Mouse (Mus musculus) kidney, adult 18-20 months (tissue): Measurements from ENCODE around the gene Kcnc2.

Experiments used
- DNase-seq: peaks from one replicate; pipeline ENCODE4 v3.0.0; 2021

Gene Kcnc2

DNA sequence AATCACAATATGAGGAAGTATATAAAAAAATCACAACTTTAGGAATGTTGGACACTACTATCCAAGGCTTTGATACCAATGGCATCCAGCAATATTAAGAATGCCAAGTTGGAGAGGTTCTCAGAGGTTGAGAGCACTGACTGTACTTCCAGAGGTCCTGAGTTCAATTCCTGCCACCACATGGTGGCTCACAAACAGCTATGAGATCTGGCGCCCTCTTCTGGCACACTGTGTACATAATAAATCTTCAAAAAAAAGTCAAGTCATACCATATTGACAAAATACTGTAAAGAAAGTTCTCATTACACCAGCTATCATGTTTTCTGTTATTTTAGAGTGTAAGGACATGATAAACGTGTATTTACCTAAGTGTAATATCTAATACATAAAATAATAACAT lies 126.3 kb downstream of the Kcnc2 start:
- no peak for DNase-seq

DNA sequence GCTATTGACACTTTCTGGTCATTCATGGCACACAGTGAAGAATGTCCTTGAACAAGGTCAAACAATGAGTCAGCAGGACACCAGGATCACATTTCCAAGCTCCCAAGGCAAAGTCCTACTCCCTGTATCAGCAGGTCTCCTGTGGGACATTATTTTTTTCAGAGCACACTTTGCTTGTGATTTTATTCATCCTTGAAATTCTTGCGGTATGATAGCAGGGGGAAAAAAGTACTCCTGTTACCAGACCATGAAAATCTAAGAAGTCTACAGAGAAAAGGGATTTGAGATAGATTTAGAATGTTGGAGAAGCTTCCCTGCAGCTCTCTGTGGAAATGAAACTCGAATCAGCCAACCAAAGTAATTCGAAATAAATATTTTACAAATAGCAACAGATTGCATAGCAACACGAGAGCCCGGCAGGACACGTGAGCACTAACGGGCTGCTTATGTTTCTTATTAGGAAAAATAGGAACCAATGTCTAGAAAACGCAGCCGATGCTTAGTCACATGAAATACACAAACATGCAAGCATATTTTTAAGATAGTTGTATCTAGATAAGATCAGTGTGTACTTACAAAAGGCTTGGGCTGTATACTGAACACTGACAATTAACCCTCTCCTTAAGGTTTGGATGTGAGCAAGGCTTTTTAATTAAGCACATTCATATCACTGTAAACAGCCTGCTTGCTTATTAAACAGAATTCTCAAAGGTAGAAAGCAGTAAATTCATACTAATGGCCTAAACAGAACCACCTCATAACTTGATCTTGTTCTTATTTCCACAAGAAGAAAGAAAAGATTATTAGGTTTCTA lies 129.9 kb downstream of the Kcnc2 start:
- no peak for DNase-seq

DNA sequence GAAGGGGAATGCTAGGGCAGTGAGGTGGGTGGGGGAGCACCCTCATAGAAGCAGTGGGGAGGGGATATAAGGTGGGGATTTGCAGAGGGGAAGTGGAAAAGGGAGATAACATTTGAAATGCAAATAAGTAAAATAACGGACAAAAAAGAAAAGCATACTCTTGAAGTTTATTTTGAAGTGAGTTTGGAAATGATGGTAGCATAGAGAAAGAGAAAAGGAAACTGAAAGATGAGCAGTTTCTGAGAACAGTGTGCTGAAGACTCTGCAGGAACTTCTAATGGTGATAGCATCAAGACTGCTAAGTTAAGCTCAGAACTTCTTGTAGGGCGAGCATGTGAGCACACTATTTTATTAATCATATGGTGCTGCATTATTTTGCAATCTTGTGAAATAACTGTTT lies 138.6 kb downstream of the Kcnc2 start:
- DNase-seq = no peak

DNA sequence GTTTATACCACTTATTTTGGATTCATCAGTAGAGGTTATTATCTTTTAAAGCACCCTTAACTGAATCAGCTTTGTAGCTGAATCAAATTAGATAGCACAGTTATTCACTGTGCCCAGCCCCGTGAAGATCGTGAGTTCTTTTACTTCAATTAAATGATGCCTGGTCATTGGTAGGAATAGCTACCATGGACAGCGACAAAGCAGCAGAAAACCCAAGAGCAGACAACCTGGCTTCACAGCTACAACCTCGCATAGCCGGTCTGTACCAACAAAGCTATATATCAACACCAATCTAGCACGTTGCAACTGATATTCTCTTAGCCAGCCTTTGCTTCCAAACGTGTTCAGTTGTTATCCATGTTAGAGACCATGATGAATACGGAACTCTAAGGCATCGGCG lies 152.4 kb downstream of the Kcnc2 start:
- DNase-seq = no peak

DNA sequence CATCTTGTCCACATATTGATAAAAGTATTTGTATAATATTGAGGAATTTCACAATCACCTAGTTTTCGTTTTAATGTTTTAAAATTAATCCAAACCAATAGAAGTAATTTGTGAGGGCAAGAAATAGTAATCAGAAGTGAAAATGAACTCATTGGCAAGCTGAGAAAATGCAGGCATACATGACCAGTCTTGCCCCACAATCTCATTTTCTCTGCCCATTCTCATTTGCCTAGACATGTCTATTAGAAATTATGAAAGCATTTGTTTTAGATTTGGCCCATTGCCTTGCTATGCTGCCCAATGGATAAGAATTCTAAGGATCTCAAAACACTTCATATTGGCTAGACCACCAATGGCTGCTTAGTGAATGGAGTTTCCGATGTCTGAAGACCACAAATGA lies 166.0 kb downstream of the Kcnc2 start:
- no peak for DNase-seq

DNA sequence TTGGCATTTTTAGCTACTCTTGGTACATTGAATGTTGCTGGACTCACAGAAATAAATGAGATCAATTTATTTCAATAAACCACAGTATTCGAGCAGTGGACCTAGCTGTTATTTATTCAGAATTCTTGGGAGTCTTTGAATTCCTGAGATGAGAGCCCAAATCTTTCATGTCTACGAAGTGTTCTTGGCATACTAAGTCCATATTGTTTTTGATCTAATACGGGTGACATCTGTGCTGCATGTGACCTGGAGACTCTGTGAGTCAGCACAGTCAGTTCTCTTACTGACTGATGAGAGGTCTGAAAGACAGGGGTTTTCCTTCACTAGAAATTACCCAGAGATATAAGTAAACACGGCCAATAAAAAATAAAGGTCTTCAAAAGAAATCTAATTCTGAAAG lies 173.7 kb downstream of the Kcnc2 start:
- DNase-seq = no peak

DNA sequence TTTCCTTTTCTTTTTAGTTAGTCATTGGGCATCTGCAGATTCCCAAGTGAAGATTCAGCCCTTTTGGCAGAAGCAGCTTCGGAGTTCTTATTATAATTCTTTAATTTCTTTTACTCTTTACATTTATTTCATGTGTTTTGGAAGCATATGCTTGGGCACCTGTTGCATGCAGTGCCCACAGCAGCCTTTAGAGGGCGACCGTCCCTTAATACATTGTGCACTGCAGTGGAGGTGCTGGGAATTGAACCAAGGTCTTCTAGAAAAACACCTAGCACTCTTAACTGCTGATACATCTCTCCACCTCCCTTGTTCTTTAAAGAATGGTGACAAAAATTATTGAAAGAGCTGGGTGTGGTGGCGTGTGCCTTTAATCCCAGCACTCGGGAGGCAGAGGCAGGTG lies 180.0 kb downstream of the Kcnc2 start:
- no peak for DNase-seq

DNA sequence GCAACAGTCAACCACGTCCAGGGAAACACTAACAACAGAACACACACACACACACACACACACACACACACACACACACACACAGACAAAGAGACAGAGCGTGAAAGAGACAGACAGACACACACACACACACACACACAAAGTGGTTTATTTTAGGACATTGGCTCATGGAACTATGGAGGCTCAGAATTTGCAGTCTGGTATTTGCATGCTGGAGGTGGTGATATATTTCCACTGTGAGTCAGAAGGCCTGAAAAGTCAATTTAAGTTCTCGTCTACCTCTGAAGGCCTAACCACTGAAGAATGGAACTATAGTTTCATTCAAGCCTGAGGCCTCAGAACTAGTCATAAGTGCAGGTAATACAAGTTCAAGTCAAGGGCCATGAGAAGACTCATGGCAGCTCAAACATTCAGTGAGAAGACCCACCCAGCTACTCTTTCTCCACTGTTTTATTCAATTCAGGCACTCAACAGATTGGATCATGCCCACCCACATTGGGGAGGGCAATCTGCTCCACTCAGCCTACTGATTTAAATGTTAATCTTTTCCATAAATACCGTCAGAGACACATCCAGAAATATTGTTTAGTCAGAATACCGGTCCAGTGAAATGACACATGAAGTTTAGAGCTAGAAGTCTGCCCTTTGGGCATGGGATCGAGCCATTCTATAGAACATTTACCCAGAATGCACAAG lies 197.9 kb downstream of the Kcnc2 start:
- DNase-seq = no peak

DNA sequence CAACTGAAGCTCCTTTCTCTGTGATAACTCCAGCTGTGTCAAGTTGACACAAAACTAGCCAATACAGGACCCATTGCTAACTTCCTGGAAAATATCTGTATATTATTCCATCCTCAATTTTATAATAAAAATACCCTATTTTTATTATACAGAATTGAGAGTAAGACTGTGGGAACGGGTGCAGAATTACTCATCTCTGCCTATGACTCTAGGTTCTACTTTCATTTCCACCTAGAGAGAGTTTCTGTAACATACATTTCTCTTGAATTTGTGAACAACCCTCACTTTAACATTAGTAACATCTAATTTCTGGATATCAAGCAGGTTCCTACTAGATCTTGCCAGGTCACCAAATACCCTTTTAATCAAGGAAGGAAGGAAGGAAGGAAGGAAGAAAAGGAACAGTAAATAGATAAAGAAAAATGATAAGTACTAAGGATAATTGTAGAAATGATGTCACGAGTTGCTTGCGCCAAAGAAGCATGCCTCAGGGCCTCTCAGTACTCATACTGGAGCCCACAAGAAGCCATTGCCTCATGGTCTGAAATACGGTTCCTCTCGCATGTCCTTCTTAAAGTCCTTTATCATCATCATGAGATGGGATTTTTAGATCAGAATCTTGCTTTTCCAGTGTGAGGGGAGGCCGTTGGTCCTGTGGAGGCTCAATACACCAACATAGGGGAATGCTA lies 203.3 kb downstream of the Kcnc2 start:
- no peak for DNase-seq

DNA sequence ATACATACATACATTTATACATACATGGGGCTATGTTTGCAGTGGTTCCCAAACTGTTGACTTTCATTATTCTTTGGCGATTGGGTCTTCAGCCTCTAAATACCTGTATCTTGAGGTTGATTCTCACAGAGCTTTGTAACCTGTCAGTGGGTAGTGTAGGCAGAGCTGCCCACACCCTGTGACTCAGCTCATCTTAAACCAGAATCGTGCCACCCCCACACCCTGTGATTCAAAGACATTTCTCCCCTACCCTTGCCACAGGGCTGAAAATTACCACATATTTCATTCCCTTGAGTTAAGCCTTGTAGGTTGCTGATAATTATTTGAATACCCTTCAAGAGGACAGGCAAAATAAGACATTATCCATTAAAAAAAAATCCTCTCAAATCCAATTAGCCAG lies 210.5 kb downstream of the Kcnc2 start:
- no peak for DNase-seq

DNA sequence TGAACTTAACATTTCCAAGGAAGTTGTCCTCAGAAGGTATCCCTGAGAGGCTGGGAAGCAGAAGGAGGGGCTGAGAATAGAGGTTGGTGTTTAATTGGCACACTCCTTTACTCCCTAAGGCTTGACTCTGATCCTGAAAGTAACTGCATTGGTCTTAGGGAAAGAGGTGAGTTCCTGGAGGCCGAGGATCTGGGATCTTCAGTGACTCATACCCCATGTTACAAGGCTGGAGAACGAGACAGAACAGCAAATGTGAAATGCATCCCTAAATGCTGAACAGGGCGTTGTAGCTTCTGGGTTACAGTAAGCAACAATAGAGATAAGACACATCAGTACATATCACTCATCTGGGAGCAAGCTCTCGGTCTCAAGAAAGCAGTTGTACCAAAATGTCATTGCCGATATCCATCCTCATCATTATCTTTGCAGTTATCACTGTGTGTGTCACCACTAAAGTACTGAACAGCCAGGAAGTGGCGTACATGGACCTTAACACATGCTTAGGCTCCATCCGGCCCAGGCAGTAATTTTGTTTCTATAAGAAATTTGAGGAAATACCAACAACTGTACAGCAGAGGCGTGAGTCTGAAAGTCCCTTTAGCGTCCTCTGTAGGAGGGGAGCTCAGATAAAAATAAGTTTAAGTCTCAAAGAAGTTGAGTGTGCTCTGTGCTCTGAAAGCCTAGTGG lies 211.1 kb downstream of the Kcnc2 start:
- no peak for DNase-seq

DNA sequence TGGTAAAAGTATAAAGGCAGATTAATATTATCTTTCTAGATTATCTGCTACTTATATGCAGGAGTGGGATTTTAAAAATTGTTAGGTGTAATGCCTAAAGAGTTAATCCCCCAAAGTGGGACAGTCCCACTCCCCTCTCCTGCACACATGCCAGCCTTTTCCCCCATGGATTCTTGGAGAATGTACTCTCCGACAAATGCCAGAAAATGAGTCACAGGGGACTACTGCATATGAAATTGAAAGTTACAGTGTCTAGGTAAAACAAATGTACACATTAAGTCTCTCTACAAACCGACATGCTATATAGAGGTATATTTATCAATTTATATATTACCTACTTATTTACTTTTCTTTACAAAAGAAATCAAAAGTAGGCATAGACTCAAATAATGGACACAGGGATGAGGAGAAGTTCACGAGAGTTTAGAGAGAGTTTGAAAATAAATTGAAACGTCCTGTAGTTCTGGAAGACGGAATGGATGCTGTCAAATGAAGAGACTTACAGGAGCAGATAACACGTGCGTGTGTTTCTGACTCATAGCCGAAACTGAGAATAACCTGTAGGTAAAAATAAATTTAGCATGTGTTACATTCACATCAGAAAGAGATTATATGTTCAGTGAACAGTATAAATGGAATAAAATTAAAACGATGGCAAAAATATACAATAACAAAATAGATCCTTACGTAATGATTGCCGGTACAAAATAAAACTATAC lies 213.6 kb downstream of the Kcnc2 start:
- DNase-seq = no peak

DNA sequence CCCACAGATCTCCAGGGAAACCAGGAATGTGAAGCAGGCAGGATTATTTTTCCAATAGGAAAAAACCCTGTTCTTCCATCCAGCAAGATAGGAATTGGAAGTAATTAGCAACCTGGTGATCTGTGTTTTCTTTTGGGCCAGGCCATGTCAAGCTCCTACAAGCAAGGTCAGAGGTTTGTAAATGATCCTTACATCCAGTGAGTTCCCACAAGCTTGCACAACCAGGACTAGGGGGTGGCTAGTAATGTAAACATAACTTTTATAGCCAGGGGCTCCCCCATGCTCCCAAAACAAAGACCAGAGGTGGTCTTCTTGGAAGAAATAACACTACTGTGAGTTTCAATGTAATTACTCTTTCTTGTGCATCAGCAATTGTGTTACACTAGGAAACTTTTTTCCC lies 214.9 kb downstream of the Kcnc2 start:
- DNase-seq = no peak

DNA sequence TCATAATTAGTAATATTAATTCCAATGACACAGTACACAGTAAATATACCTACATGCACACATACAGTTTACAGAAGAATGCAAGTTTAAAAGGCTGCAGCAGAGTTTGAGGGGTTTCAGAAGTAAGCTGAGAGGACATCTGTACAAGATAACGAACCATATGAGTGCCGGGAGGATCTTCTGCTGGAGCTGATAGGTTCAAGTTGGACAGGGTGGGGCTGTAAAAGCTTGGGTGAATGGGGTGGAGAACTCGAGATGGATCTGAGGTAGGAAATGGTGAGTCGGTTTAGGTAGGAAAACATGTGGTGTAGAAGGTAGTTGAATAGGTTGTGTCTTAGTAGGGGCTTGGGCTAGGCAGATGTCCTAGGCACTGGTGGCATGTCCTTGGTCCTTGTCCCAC lies 217.8 kb downstream of the Kcnc2 start:
- DNase-seq = no peak
